Mouse (Mus musculus) embryonic facial prominence, embryonic 11.5 days (tissue): ENCODE measurements around the gene Aldh1b1. TPM values are rescaled to one million over a fixed set of nuclear protein-coding genes. Genes with fewer than 3 reads are reported as not detected.
A peak's percentile ranks its signal among the peaks of the same experiment; 100 is the strongest.

Experiments used
- ATAC-seq: fragments of 200-750 bp; cut with Nextera tagmentation; replicated peaks from 2 replicates; pipeline ENCODE4 v1.8.0; 2017; ENCODE audit warnings: low read depth; ENCODE audit not compliant: insufficient number of reproducible peaks, low FRiP score, low TSS enrichment
- DNase-seq: peaks from one replicate; pipeline ENCODE4 v3.0.0-alpha.2; 2015; ENCODE audit warnings: low spot score
- H3K27ac ChIP-seq: fragments of 300-500 bp; sonication (generic); replicated peaks from 2 replicates; pipeline ENCODE4 v1.5.1; 2014; ENCODE audit warnings: mild to moderate bottlenecking, low read depth, low read length, control low read depth
- H3K27me3 ChIP-seq: fragments of 300-500 bp; sonication (generic); 2 replicates; pipeline ENCODE4 v1.6.1; 2014; ENCODE audit warnings: mild to moderate bottlenecking, low read length, moderate library complexity, mixed read lengths; ENCODE audit not compliant: control insufficient read depth, insufficient read depth
- H3K36me3 ChIP-seq: fragments of 300-500 bp; sonication (generic); replicated peaks from 2 replicates; pipeline ENCODE4 v1.6.1; 2014; ENCODE audit warnings: low read depth, mild to moderate bottlenecking, low read length, moderate library complexity, mixed read lengths; ENCODE audit not compliant: control insufficient read depth, insufficient read depth
- H3K4me1 ChIP-seq: fragments of 300-500 bp; sonication (generic); 2 replicates; pipeline ENCODE4 v1.6.1; 2014; ENCODE audit warnings: low read length, mixed read lengths; ENCODE audit not compliant: control insufficient read depth, insufficient read depth
- H3K4me2 ChIP-seq: fragments of 300-500 bp; sonication (generic); 2 replicates; pipeline ENCODE4 v1.6.1; 2014; ENCODE audit warnings: low read depth, mild to moderate bottlenecking, control low read depth, low read length, moderate library complexity
- H3K4me3 ChIP-seq: fragments of 300-500 bp; sonication (generic); 2 replicates; pipeline ENCODE4 v1.5.1; 2014; ENCODE audit warnings: low read depth, low read length, control low read depth
- H3K9ac ChIP-seq: fragments of 300-500 bp; sonication (generic); replicated peaks from 2 replicates; pipeline ENCODE4 v1.6.1; 2014; ENCODE audit warnings: mild to moderate bottlenecking, control low read depth, low read length
- H3K9me3 ChIP-seq: fragments of 300-500 bp; sonication (generic); replicated peaks from 2 replicates; pipeline ENCODE4 v1.6.1; 2016; ENCODE audit warnings: mild to moderate bottlenecking, low read length, inconsistent platforms, mixed read lengths; ENCODE audit not compliant: control insufficient read depth
- WGBS: fragments of 180-500 bp; shearing (Covaris S2); extraction: QIAGEN DNeasy Blood & Tissue Kit; methylation state at CpG from one replicate; pipeline ENCODE4 v1.1.7; 2014; 5-methylcytosine and 5-hydroxymethylcytosine counted together
- polyA plus RNA-seq: library from polyadenylated mRNA; unstranded; fragments of >200 nt; fragmentation: Nextera tagmentation; extraction: Ambion mirVana; gene quantifications from 2 replicates; pipeline ENCODE4 v1.2.1, GENCODE M21; 2014

The Aldh1b1 gene
- polyA plus RNA-seq, 1 experiment from 2014 or later: 2.0 TPM

DNA sequence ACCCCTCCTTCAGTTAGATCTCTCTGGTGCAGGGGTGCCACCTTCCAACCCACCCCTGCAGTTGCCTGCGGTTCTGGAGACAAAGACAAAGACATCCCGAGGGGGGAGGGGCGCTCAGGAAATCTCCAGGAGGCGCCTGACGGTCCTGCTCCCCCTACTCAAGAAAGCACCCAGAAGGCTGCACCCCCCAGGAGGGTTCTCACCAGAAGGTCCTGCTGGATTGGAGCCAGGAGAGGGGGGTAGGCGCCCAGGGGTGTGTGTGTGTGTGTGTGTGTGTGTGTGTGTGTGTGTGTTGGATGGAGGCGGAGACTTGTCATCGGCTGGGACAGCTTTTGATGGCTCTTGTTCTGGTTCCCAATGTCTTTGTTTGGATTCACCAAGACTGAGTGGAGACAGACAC, 39.4 kb upstream of the Aldh1b1 start:
- ATAC-seq (no peak), DNase-seq (no peak)
- Histone ChIP-seq H3K27me3 (no peaks in the 10 kb centered on the region; the same call in 1 of the 2 replicates), H3K27ac (no peak overlapping the region), H3K36me3 (no peaks in the 10 kb centered on the region), H3K4me3 (no peak overlapping the region), H3K4me2 (no peak overlapping the region), H3K4me1 (peaks cover 7% of the 10 kb centered on the region), H3K9ac (no peak overlapping the region), H3K9me3 (no peaks in the 10 kb centered on the region)
- 68% methylated on average over 7 of the region's 8 CpGs for WGBS

DNA sequence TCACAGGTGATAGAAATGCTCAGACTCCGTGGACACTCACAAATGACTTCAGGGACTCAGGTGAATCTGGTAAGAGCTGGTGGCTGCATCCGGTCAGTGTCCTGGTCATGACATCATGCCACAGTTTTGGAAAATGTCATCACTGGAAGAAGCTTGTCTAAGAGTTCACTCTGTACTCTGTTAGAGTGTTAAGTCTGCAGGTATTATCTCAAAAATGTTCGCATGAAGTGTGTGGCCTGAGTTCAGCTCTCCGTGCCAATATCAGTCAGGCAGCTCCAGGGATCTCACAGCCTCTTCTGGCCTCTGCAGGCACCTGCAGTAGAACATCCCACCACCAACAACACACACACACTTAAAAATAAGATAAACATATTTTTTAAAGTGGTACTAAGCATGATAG, 36.2 kb upstream of the Aldh1b1 start:
- Histone ChIP-seq H3K4me1 (peaks cover 13% of the 10 kb centered on the region), H3K4me2 (no peak overlapping the region), H3K27me3 (peaks cover 10% of the 10 kb centered on the region), H3K4me3 (no peak overlapping the region), H3K27ac (no peak overlapping the region), H3K9me3 (no peaks in the 10 kb centered on the region), H3K36me3 (no peaks in the 10 kb centered on the region), H3K9ac (no peak overlapping the region)
- 85% methylated on average over 4 of the region's 4 CpGs for WGBS
- no peak for DNase-seq
- ATAC-seq: no peak

DNA sequence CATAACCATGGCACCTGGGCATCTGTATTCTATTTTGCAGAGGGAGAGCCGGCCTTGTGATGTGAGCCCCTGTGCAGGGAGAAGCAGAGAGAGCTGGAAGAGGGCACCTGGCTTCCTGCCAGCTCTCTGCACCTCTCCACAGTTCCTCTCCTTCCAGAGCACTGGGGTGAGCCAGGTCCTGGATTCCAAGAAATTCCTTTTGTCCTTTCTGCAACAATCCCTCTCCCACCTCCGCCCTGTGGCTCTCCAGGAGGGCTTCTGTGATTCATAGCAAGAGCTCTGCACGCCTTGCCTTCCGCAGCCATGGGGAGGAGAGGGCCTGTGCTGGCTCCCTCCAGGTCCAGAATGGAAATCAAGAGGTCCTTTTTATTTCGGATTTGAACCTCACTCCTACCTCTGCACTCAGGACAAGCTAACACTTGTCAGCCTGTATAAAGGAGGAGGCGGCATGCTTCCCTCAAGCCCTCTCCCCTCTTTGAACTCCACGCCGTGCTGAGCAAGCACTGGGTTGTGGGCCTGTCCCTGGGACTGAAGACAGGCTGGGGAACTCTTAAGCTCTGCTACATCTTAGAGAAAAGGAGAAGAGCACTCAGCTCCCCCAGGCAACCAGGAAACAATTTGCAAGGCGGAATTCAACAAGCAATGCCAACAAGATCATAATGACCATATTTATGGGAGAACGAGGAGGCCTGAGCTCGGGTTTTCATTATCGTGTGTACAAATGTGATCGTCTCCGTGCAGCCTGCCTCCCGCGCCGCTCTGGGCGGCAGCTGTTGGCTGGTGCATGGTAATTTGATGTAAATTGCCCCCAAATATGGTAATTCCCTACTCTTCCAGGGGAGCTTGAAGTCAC, 35.3 kb upstream of the Aldh1b1 start:
- DNase-seq (peak; percentile 62), ATAC-seq (no peak)
- H3K9me3 ChIP-seq: no peaks in the 10 kb centered on the region
- no peak overlapping the region for H3K9ac ChIP-seq
- H3K27ac ChIP-seq: no peak overlapping the region
- H3K4me3 ChIP-seq: no peak overlapping the region
- peak overlapping the region; percentile 22; the same call in 1 of the 2 replicates for H3K4me2 ChIP-seq
- peaks cover 13% of the 10 kb centered on the region for H3K4me1 ChIP-seq
- H3K27me3 ChIP-seq: peaks cover 10% of the 10 kb centered on the region
- no peaks in the 10 kb centered on the region for H3K36me3 ChIP-seq
- WGBS: 4% methylated on average over 18 of the region's 18 CpGs

DNA sequence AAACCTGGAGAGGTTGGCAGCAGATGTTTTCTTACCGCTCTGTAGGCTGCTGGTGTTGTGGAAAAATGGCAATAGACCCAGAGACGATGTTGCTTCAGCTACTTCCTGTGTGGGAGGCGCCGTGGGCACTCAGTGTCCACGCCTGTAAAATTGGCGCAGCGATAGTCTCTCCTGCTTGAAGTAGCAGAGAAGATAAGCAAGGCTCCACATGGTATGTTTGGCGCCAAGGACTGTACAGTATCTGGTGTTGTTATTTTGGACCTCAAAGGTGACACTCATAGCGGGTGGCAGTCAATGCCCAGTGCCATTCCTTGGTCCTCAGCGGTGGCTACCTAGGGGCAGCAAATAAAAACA, 34.7 kb upstream of the Aldh1b1 start:
- DNase-seq (no peak), ATAC-seq (no peak)
- WGBS: 5% methylated on average over 10 of the region's 10 CpGs
- Histone ChIP-seq H3K36me3 (no peaks in the 10 kb centered on the region), H3K27ac (no peak overlapping the region), H3K27me3 (peaks cover 14% of the 10 kb centered on the region), H3K4me3 (no peak overlapping the region), H3K4me2 (peak overlapping the region; percentile 22; the same call in 1 of the 2 replicates), H3K4me1 (peaks cover 13% of the 10 kb centered on the region), H3K9ac (no peak overlapping the region), H3K9me3 (no peaks in the 10 kb centered on the region)

DNA sequence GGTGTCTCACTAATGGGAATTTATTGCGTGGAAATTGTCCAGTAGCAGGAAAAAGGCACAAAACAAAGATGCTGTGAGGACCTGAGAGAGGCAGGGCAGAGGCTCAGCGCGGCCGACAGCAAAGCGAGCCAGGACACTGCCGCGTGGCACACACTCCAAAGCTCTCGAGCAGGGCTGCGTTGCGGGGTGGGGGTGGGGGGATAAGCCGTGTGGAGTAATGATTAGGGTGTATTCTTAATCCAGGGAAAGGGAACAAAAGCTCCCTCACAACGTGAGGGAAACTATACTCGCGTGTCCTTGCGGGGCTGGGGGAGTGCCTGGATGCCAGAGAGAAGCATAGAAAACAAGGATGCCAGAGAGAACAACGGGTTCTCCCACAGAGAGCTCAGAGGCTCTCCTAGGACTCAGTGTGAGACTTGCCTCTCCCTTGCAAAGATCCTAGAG, 33.7 kb upstream of the Aldh1b1 start:
- Histone ChIP-seq H3K9ac (peak overlapping the region; percentile 23; the same call in 1 of the 2 replicates), H3K27ac (no peak overlapping the region), H3K27me3 (peaks cover 14% of the 10 kb centered on the region), H3K4me3 (peak overlapping the region; percentile 3), H3K4me2 (peak overlapping the region; percentile 50), H3K36me3 (no peaks in the 10 kb centered on the region), H3K4me1 (peaks cover 13% of the 10 kb centered on the region), H3K9me3 (no peaks in the 10 kb centered on the region)
- ATAC-seq (no peak), DNase-seq (peak; percentile 42)
- under 1% methylated on average over 16 of the region's 16 CpGs for WGBS

DNA sequence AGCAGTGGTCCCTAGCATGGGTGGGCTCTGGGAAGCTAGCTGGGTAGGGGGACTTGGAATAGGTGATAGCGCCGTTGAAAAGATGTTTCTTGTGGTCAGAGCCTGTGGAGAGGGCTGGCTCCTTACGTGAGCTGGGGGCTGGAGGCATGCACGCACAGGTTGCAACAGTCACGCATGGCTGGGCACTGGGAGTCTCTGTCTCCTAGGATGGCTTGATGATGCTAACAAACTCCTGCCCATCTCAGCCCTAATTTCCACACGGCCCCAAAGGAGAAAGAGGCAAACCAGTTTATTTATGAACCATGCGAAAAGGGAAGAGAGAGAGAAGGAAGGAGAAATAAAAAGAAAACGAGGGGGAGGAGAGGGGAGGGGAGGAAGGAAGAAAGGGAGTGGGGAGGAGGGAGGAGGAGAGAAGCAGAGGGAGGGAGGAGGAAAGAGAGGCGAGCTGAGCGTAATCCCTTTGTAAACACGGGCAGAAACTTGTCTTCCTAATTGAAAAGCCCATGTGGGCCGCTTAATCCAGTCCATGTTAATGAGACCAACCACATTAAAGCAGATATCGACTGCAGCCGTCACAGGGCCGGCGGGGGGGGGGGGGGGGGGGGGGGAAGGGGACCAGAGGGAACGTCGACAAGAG, 33.1 kb upstream of the Aldh1b1 start:
- DNase-seq: peak; percentile 44
- 0% methylated on average over 13 of the region's 18 CpGs for WGBS
- H3K4me1 ChIP-seq: peaks cover 13% of the 10 kb centered on the region
- peak overlapping the region; percentile 50 for H3K4me2 ChIP-seq
- H3K27ac ChIP-seq: no peak overlapping the region
- H3K9me3 ChIP-seq: no peaks in the 10 kb centered on the region
- ATAC-seq: no peak
- H3K36me3 ChIP-seq: no peaks in the 10 kb centered on the region
- H3K27me3 ChIP-seq: peaks cover 14% of the 10 kb centered on the region
- H3K9ac ChIP-seq: peak overlapping the region; percentile 23; the same call in 1 of the 2 replicates
- peak overlapping the region; percentile 3 for H3K4me3 ChIP-seq

DNA sequence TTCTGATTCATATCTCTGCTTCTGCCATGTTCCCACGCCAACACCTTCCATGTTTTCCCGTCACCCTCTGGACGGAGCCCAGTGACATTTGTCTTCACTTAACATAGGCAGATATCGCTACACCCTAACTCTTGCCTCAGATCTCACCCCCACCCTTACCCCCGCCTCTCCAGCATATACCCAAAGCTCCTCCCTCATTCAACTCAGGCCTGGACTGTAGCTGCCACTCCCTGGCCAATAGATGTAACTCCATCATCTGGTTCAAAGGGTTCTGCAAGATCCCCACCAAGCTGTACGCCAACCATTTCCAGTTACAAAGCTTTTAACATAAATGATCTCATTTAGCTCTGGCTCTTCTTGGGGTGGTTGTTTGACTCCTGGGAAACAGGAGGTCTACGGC, 32.0 kb upstream of the Aldh1b1 start:
- Histone ChIP-seq H3K27ac (no peak overlapping the region), H3K9me3 (no peaks in the 10 kb centered on the region), H3K4me3 (no peak overlapping the region), H3K9ac (no peak overlapping the region), H3K36me3 (no peaks in the 10 kb centered on the region), H3K27me3 (peaks cover 14% of the 10 kb centered on the region), H3K4me2 (no peak overlapping the region), H3K4me1 (peaks cover 13% of the 10 kb centered on the region)
- WGBS: 65% methylated on average over 7 of the region's 7 CpGs
- no peak for ATAC-seq
- no peak for DNase-seq
